Mouse (Mus musculus) liver, postnatal 0 days (tissue): ENCODE measurements around the gene Slc13a3.

ENCODE experiments used
- CTCF ChIP-seq: sonication (generic); IDR thresholded peaks from 2 replicates; pipeline ENCODE4 v1.5.1; 2016; ENCODE audit warnings: antibody characterized with exemption, low read depth
- EP300 ChIP-seq: IDR thresholded peaks from 2 replicates; pipeline ENCODE4 v1.6.1; 2016; ENCODE audit warnings: antibody characterized with exemption, low read depth, mild to moderate bottlenecking

GRCm38 (mm10) chr2:165493587-165494210, 20.7 kb upstream of the Slc13a3 start:
- TF ChIP-seq CTCF (no peak), EP300 (no peak)
